Mouse (Mus musculus): ENCODE data around the gene Vegfa. TPM values are rescaled to one million over a fixed set of nuclear protein-coding genes. Genes with fewer than 3 reads are reported as not detected.

Vegfa gene
- polyA plus RNA-seq, 1 experiment from 2014 or later: 5.7 TPM

DNA sequence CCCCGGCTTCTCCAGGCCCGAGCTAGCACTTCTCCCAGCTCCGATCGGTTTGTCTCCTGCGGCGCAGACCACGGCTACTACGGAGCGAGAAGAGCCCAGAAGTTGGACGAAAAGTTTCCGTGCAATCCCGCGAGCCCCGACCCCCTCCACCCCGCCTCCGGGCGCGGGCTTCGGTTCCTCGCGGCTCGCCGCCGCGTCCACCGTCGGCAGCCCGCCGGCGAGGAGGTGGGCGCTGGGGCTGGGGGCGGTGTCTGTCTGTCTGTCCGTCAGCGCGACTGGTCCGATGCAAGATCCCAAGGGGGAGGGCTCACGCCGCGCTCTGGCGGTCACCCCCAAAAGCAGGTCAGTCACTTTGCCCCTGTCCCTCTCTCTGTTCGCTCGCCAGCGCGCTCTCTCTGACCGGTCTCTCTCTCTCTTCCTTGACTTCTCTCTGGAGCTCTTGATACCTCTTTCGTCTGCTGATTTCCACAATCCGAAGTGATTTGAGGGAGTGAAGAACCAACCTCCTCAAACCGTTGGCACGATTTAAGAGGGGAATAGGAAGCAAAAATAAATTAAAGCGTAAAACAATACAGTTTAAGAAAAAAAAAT lies 453 bp downstream of the Vegfa start:
- Histone ChIP-seq H3K9me3 (no peaks in the 10 kb centered on the region), H3K27ac (peak overlapping the region; percentile 97), H3K9ac (peak overlapping the region; percentile 93), H3K4me2 (peak overlapping the region; percentile 78), H3K36me3 (no peaks in the 10 kb centered on the region), H3K4me3 (replicated peaks) (peak overlapping the region; percentile 84), H3K4me1 (peaks cover 41% of the 10 kb centered on the region), H3K27me3 (replicated peaks) (no peaks in the 10 kb centered on the region)
- WGBS: under 1% methylated on average over 50 of the region's 50 CpGs
- no peak for ATAC-seq (ENCODE audit: insufficient read depth, low FRiP score, low read depth)

DNA sequence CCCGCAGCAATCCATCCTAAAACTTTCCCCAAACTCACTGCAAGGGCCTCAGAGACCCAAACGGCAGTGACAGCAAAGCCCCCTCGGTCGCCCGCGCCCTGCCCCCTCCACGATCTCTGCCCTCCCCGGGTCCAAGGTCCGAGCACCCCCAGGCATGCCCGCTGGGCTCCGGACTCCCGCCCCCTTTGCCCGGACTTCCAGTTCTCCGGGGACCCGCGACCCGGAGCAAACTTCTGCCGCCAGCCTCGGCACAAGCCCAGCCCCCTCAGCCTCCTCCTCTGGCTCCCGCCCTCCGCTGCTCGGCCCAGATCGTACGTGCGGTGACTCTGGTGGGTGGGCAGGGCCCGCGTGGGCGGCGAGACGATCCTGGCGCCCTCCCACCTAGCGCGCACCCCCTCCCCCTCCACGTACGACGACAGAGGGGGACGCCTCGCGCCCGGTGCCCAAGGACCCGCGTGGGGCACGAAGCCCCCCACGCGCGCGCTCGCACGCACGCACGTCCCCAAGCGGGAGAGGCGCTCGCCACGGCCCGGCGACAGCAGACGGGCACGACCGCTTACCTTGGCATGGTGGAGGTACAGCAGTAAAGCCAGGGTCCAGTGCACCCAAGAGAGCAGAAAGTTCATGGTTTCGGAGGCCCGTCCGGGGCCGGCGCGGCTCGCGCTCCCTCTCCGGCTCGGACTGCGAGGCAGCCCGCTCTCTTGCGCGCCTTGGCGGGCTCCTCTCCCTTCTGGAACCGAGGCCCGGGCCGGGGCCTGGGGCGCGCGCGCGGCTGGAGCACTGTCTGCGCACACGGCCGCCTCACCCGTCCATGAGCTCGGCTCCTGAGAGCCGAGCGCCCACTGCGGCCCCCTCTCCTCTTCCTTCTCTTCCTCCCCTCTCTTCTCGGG lies 1.2 kb downstream of the Vegfa start:
- peak; percentile 64 for ATAC-seq (ENCODE audit: insufficient read depth, low FRiP score, low read depth)
- H3K4me1 ChIP-seq: peaks cover 46% of the 10 kb centered on the region
- WGBS: under 1% methylated on average over 87 of the region's 92 CpGs

DNA sequence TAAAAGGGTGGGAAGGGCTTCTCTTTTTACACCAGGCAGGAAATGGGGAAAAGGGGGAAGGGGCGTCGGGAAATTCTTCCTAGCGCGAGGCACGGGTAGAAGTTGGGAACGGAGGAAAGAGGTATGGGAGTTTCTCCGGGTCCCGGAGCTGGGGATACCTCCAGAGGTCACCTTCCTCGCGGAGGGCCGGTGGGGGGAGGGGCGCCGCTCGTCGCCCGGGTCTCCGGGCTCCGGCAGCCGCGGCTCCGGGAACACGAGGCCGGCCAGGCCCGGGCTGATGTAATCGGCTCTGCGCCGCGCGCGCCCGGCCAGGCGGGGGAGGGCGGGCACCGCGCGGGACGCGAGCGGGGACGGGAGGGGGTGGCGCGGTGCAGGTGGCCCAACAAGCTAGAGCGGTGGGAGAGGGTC lies 1.8 kb downstream of the Vegfa start:
- Histone ChIP-seq H3K9ac (peak overlapping the region; percentile 93), H3K27ac (peak overlapping the region; percentile 97)
- under 1% methylated on average over 43 of the region's 43 CpGs for WGBS

More for the DNA sequence above, 1.2 kb downstream of the Vegfa start:
- Histone ChIP-seq H3K4me2 (peak overlapping the region; percentile 78), H3K9ac (peak overlapping the region; percentile 93), H3K27me3 (replicated peaks) (no peaks in the 10 kb centered on the region), H3K27ac (peak overlapping the region; percentile 97), H3K9me3 (no peaks in the 10 kb centered on the region), H3K4me3 (replicated peaks) (peak overlapping the region; percentile 84), H3K36me3 (no peaks in the 10 kb centered on the region)

DNA sequence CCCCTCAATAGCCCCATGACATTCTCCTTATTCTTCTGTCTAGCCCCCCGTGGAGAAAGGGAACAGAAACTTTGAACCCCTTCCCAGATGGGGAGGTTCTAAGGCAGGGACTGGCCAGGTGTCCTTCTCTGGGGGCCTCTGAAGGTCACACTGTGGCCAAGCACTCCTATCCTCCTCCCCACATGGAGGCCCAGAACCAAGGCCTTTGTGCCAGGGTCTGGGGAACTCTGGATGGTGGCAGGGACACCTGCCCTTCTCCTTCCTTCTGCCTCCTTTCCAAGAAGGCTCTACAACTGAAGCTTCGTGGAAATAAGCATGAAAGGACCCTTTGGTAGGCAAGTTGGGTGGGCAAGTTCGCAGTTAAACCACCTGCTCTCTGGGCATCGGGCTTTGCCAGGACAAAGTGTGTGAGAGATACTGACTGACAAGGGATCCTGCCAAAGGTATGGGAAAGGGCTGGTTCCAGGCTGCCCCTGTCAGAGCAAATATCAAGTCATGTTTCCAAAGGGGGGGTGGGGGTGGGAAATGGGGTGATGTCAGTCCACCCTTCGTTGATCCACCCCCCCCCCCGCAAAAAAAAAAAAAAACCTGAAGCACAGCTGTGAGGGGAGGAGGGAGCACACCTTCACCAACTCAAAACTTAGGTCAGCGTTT lies 2.5 kb downstream of the Vegfa start:
- 14% methylated on average over 7 of the region's 7 CpGs for WGBS
- H3K4me1 ChIP-seq: peaks cover 51% of the 10 kb centered on the region

More for the DNA sequence above, 1.8 kb downstream of the Vegfa start:
- Histone ChIP-seq H3K27me3 (replicated peaks) (no peaks in the 10 kb centered on the region), H3K4me1 (peaks cover 51% of the 10 kb centered on the region), H3K9me3 (no peaks in the 10 kb centered on the region), H3K36me3 (peaks cover 3% of the 10 kb centered on the region; the same call in 1 of the 2 replicates), H3K4me3 (replicated peaks) (peak overlapping the region; percentile 84), H3K4me2 (peak overlapping the region; percentile 78)
- ATAC-seq (ENCODE audit: insufficient read depth, low FRiP score, low read depth): no peak

DNA sequence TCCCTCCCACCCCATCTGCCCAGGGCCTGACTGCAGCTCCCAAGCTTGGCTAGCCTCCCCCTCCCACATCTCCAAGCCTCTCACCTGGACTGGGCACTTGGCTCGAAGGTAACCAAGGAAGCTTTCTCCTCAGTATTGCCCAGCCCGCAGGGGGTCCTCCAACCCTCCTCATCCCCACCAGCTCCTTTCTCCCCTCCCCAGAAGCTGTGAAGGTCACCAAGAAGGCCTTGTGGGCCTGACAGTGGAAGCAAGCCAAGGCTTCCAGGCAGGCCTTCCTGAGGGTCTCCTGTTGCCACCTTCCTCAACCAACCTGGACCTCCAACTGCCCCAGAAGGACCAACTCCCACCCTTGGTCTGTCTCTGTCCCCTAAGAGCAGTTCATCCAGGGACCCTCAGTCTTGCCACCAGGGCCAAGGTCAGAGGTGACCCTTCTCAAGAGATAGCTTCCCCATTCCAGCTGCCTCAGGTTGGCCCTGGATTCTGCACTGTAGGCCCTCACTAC lies 3.1 kb downstream of the Vegfa start:
- 49% methylated on average over 2 of the region's 2 CpGs for WGBS
- Histone ChIP-seq H3K9me3 (no peaks in the 10 kb centered on the region), H3K4me1 (peaks cover 51% of the 10 kb centered on the region)

More for the DNA sequence above, 2.5 kb downstream of the Vegfa start:
- H3K9ac ChIP-seq: peak overlapping the region; percentile 93; the same call in 1 of the 2 replicates
- H3K4me3 ChIP-seq (replicated peaks): peak overlapping the region; percentile 84
- no peaks in the 10 kb centered on the region for H3K9me3 ChIP-seq
- H3K27ac ChIP-seq: peak overlapping the region; percentile 97
- ATAC-seq (ENCODE audit: insufficient read depth, low FRiP score, low read depth): no peak
- H3K27me3 ChIP-seq (replicated peaks): no peaks in the 10 kb centered on the region
- H3K4me2 ChIP-seq: peak overlapping the region; percentile 78
- H3K36me3 ChIP-seq: peaks cover 9% of the 10 kb centered on the region

DNA sequence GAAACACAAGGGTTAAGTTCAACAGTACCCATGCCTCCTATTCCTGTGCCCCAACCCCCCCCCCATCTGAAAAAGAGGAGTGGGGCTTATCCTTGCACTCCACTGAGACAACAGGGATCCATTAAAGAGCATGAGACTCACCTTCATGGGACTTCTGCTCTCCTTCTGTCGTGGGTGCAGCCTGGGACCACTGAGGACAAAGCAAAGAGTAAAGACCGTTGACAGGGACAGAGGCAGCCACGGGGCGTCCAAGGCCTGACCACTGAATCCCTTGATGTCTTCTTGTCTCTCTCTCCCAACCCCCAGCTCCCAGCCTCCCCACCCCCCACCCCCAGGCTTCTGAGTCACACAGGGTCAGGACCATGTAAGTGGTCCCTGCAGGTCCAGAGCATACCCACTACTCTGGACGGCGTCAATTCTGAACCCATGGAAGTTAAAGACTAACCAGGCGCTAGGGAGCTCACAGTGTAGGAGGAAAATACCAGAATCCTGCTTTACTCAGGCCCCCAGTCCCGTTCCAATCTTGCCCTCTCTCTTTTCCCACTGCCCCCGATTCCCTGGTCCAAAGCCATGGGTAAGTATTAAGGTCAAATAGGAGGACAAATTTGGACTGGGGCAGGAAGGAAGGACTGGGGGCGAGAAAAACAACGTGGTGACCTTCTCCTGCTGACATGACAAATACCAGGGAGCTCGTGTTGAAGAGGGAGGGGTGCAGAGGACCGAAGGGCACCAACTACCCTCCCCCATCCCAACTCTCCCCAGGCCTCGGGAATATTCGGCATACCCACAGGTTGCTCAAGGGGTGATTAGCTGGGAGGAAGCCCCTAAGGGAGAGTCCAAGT lies 3.7 kb downstream of the Vegfa start:
- WGBS: 19% methylated on average over 15 of the region's 15 CpGs
- H3K9me3 ChIP-seq: no peaks in the 10 kb centered on the region
- H3K4me1 ChIP-seq: peaks cover 45% of the 10 kb centered on the region

More for the DNA sequence above, 3.1 kb downstream of the Vegfa start:
- H3K27me3 ChIP-seq (replicated peaks): no peaks in the 10 kb centered on the region
- H3K27ac ChIP-seq: peak overlapping the region; percentile 97
- peaks cover 15% of the 10 kb centered on the region for H3K36me3 ChIP-seq
- H3K4me2 ChIP-seq: peak overlapping the region; percentile 78
- H3K9ac ChIP-seq: peak overlapping the region; percentile 93; the same call in 1 of the 2 replicates
- no peak for ATAC-seq (ENCODE audit: insufficient read depth, low FRiP score, low read depth)
- H3K4me3 ChIP-seq (replicated peaks): peak overlapping the region; percentile 84

DNA sequence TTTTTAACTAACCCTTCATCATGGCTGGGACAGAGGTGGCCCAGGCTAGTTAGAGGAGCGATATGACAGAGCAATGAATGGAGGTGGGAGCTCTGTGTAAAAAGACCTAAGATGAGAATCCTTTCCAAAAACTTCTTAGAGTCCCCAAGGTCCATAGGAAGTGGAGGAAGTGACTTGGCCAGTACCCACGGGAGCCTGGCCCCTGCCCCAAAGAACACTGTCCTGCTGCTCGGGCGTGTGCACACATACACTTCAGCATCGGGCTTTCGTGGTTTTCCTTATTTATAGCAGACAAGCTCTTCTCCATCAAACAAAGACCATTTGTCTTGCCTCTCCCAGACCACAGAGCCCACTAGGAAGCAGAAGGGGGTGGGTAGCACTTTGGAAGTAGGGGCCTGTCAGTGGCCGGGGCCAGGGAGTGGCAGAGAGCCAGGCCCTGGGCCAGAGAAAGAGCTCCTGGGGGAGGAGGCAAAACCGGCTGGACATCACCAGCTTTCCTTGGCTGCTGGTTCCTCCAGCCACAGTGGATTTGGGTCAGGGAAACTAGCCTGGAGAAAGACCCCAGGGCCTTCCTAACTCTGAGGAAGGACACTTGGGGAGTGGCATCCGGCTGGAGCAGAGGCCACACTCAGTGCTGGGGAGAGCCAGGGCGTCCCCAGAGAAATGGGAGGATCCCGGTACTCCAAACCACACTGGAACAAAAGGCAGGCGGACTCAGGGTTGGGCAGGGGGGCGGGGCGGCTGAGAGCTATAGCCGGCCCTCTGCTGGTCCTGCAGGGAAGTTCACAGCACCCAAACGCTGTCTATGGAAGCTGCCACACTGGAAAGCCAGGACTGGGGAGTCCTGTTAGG lies 4.9 kb downstream of the Vegfa start:
- H3K9ac ChIP-seq: no peak overlapping the region
- H3K27ac ChIP-seq: peak overlapping the region; percentile 97
- H3K27me3 ChIP-seq (replicated peaks): no peaks in the 10 kb centered on the region
- peak overlapping the region; percentile 84 for H3K4me3 ChIP-seq (replicated peaks)
- peaks cover 38% of the 10 kb centered on the region for H3K4me1 ChIP-seq
- 11% methylated on average over 16 of the region's 16 CpGs for WGBS
- ATAC-seq (ENCODE audit: insufficient read depth, low FRiP score, low read depth): peak; percentile 32
- H3K9me3 ChIP-seq: no peaks in the 10 kb centered on the region
- H3K4me2 ChIP-seq: peak overlapping the region; percentile 78
- peaks cover 31% of the 10 kb centered on the region for H3K36me3 ChIP-seq

More for the DNA sequence above, 3.7 kb downstream of the Vegfa start:
- ATAC-seq (ENCODE audit: insufficient read depth, low FRiP score, low read depth): no peak
- Histone ChIP-seq H3K4me2 (peak overlapping the region; percentile 78), H3K36me3 (peaks cover 21% of the 10 kb centered on the region), H3K27ac (peak overlapping the region; percentile 97), H3K27me3 (replicated peaks) (no peaks in the 10 kb centered on the region), H3K9ac (peak overlapping the region; percentile 93; the same call in 1 of the 2 replicates), H3K4me3 (replicated peaks) (peak overlapping the region; percentile 84)

DNA sequence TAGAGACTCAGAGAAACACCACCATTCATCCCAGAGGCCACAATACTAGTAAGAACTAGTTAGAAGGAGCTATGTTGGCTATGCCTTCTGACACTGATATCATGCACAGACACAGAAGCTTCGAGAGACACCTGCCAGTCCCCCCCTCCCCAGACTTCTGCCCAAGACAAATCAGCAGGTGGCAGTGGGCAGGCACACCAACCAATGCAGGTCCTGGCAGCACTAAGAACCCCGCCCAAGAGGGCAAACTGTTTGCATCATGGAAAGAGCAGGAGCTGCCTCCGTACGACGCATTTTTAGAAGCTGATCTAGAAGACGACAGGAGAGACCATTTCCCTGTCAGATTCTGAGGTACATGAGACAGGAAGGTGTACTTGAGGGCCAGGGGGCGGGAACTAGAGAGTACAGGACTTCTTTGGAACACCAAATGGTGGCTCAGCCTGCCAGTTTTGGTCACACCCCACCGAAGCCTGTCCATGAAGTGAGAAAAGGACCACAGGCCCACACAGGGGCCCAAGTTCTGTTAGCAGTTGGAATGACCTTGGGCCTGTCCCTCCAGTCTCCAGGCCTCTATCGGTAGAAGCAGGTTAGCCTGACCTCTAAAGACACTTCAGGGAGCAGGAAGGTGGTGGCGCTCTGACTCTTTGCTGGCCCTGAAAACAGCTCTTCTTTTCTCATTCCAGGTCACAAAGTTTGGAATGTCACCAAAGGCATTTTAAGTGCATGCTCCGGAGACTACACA lies 6.1 kb downstream of the Vegfa start:
- H3K27ac ChIP-seq: 0 out of 2 replicates have a peak overlapping the region, but pooled peaks have one; percentile 12
- peaks cover 42% of the 10 kb centered on the region for H3K36me3 ChIP-seq
- H3K9me3 ChIP-seq: no peaks in the 10 kb centered on the region
- 74% methylated on average over 11 of the region's 11 CpGs for WGBS
- H3K9ac ChIP-seq: no peak overlapping the region
- no peaks in the 10 kb centered on the region for H3K27me3 ChIP-seq (replicated peaks)
- no peak overlapping the region for H3K4me2 ChIP-seq
- H3K4me1 ChIP-seq: peaks cover 38% of the 10 kb centered on the region
- no peak for ATAC-seq (ENCODE audit: insufficient read depth, low FRiP score, low read depth)
- no peak overlapping the region for H3K4me3 ChIP-seq (replicated peaks)

DNA sequence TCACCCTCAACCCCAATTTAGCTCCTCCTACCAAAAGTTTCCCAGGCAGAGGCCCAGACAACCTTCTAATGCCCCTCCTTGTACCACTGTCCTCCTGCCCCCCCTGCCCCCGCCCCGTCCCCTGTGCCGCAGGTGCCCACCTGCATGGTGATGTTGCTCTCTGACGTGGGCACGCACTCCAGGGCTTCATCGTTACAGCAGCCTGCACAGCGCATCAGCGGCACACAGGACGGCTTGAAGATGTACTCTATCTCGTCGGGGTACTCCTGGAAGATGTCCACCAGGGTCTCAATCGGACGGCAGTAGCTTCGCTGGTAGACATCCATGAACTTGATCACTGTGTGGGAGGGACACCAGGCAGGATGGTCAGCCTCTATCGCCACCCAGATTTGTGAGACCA lies 7.0 kb downstream of the Vegfa start:
- ATAC-seq (ENCODE audit: insufficient read depth, low FRiP score, low read depth): no peak
- H3K4me1 ChIP-seq: peaks cover 38% of the 10 kb centered on the region

DNA sequence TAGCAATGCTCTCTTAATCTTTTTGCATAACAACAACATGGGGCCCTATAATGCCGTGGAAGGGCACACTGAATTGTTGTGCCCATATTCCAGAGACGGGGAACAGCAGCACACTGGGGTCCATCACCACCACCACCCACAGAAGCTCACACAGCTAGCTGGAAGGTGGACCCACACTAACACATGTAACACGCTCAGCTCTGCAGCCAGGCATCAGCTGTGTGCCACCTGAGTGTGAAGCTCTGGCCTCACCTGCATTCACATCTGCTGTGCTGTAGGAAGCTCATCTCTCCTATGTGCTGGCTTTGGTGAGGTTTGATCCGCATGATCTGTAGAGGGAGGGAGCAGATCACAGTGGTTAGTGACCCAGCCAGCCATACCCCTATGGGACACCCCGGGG lies 8.0 kb downstream of the Vegfa start:
- no peaks in the 10 kb centered on the region for H3K27me3 ChIP-seq (replicated peaks)
- WGBS: 94% methylated on average over 5 of the region's 5 CpGs
- peaks cover 33% of the 10 kb centered on the region for H3K4me1 ChIP-seq
- no peaks in the 10 kb centered on the region for H3K9me3 ChIP-seq
- H3K36me3 ChIP-seq: peaks cover 54% of the 10 kb centered on the region
- H3K9ac ChIP-seq: no peak overlapping the region
- no peak overlapping the region for H3K4me3 ChIP-seq (replicated peaks)
- ATAC-seq (ENCODE audit: insufficient read depth, low FRiP score, low read depth): no peak
- no peak overlapping the region for H3K4me2 ChIP-seq
- no peak overlapping the region for H3K27ac ChIP-seq

More for the DNA sequence above, 7.0 kb downstream of the Vegfa start:
- Histone ChIP-seq H3K4me2 (no peak overlapping the region), H3K27ac (no peak overlapping the region), H3K4me3 (replicated peaks) (no peak overlapping the region), H3K27me3 (replicated peaks) (no peaks in the 10 kb centered on the region), H3K36me3 (peaks cover 50% of the 10 kb centered on the region), H3K9me3 (no peaks in the 10 kb centered on the region), H3K9ac (no peak overlapping the region)
- WGBS: 91% methylated on average over 15 of the region's 15 CpGs
